Mouse (Mus musculus): ENCODE results near the gene Dnaic1. TPM values are rescaled to one million over a fixed set of nuclear protein-coding genes. Genes with fewer than 3 reads are reported as not detected.

Gene Dnaic1
- polyA plus RNA-seq, 1 experiment from 2014 or later, result 1.8 TPM

DNA sequence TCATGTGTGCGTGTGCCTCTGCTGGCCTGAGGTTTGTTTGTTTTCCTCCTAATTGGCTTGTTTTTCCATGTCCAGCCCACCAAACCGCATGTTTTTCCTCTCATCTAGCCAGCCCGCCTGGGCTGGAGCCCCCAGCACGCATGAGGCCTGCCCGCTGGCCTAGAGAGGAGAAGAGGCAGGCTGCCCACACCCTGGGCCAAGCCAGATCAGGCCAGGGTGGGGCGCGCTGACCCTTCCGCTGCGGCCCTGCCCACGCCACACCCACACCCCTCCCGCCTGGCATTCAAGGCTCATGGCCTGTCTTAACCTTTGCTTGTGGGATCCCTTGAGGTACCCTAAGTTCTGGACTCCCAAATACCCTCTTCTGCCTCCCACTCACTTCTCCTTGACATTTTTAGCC, 97.1 kb downstream of the Dnaic1 start:
- Histone ChIP-seq H3K27me3 (ENCODE audit: control insufficient read depth, insufficient read depth, low read length) (no peaks in the 10 kb centered on the region), H3K36me3 (ENCODE audit: control insufficient read depth, insufficient read depth, low read length) (no peaks in the 10 kb centered on the region), H3K9me3 (ENCODE audit: control insufficient read depth, low read length) (no peaks in the 10 kb centered on the region), H3K27ac (replicated peaks in 1 of 2; ENCODE audit: control insufficient read depth in 1 of 2, insufficient read depth in 1 of 2, low read depth in 2 of 2, low read length in 2 of 2) (no peak overlapping the region), H3K4me2 (ENCODE audit: low read length) (no peak overlapping the region), H3K4me1 (ENCODE audit: control insufficient read depth in 2 of 2, insufficient read depth in 2 of 2, low read length in 2 of 2) (peaks cover 12 to 16% of the 10 kb centered on the region in 2 experiments), H3K4me3 (ENCODE audit: control insufficient read depth in 1 of 2, insufficient read depth in 1 of 2, low read depth in 1 of 2, low read length in 2 of 2) (no peak overlapping the region), H3K9ac (ENCODE audit: low read length) (no peak overlapping the region)
- WGBS, result 82% methylated on average over 11 of the region's 11 CpGs
- ATAC-seq (ENCODE audit: insufficient number of reproducible peaks, insufficient read depth, low FRiP score, low read depth), result no peak

DNA sequence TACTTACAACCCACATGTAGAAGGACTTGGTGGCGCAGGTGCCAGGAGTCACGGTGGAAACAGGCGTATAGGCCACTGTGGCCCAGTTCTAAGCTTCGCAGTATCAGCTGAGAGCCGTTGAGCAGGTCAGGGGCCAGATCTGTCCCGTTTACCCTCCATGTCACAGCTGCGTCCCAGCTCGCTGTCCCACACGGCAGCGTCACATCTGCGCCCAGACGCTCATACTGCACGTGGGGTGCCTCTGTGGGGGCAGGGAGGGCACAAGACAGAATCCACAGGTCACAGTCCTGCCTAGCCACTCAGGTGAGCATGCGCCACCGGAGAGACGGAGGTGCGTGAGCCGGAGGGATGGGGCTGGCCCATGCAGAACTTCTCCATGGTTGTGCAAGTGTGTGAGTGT, 101.3 kb downstream of the Dnaic1 start:
- peaks cover 13% of the 10 kb centered on the region; the same call in 1 of the 2 replicates for H3K27me3 ChIP-seq (ENCODE audit: control insufficient read depth, insufficient read depth, low read length)
- ATAC-seq (ENCODE audit: insufficient number of reproducible peaks, insufficient read depth, low FRiP score, low read depth), result no peak

DNA sequence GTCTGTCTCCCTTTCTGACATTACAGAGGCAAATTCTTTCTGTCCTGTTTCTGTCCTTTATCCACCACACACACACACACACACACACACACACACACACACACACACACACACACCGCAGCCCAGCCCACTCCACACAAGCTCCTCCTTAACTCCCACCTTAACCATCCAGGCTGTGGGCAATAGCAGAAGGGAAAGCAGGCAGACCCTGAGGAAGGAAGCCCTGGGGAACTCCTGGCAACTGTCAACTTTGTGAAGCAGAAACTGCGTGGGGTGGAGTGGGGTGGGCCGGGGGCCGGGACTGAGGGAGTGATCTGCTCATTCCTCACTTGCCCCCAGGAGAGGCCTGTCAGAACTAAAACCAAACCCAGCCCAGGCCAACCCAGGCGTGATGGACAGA, 101.9 kb downstream of the Dnaic1 start:
- H3K4me3 ChIP-seq (ENCODE audit: control insufficient read depth in 1 of 2, insufficient read depth in 1 of 2, low read depth in 1 of 2, low read length in 2 of 2), result no peak overlapping the region
- no peaks in the 10 kb centered on the region for H3K36me3 ChIP-seq (ENCODE audit: control insufficient read depth, insufficient read depth, low read length)
- ATAC-seq (ENCODE audit: insufficient number of reproducible peaks, insufficient read depth, low FRiP score, low read depth), result no peak
- no peak overlapping the region for H3K4me2 ChIP-seq (ENCODE audit: low read length)
- no peak overlapping the region for H3K9ac ChIP-seq (ENCODE audit: low read length)
- 27% methylated on average over 5 of the region's 5 CpGs for WGBS
- H3K9me3 ChIP-seq (ENCODE audit: control insufficient read depth, low read length), result no peaks in the 10 kb centered on the region
- H3K27me3 ChIP-seq (ENCODE audit: control insufficient read depth, insufficient read depth, low read length), result peaks cover 13% of the 10 kb centered on the region; the same call in 1 of the 2 replicates
- H3K4me1 ChIP-seq (ENCODE audit: control insufficient read depth in 2 of 2, insufficient read depth in 2 of 2, low read length in 2 of 2), result peaks cover 15 to 22% of the 10 kb centered on the region in 2 experiments
- no peak overlapping the region for H3K27ac ChIP-seq (replicated peaks in 1 of 2; ENCODE audit: control insufficient read depth in 1 of 2, insufficient read depth in 1 of 2, low read depth in 2 of 2, low read length in 2 of 2)

More for the DNA sequence above, 101.3 kb downstream of the Dnaic1 start:
- H3K27ac ChIP-seq (replicated peaks in 1 of 2; ENCODE audit: control insufficient read depth in 1 of 2, insufficient read depth in 1 of 2, low read depth in 2 of 2, low read length in 2 of 2), result no peak overlapping the region
- H3K9ac ChIP-seq (ENCODE audit: low read length), result no peak overlapping the region
- 87% methylated on average over 18 of the region's 18 CpGs for WGBS
- H3K9me3 ChIP-seq (ENCODE audit: control insufficient read depth, low read length), result no peaks in the 10 kb centered on the region
- no peaks in the 10 kb centered on the region for H3K36me3 ChIP-seq (ENCODE audit: control insufficient read depth, insufficient read depth, low read length)
- H3K4me1 ChIP-seq (ENCODE audit: control insufficient read depth in 2 of 2, insufficient read depth in 2 of 2, low read length in 2 of 2), result peaks cover 10 to 15% of the 10 kb centered on the region in 2 experiments
- no peak overlapping the region for H3K4me3 ChIP-seq (ENCODE audit: control insufficient read depth in 1 of 2, insufficient read depth in 1 of 2, low read depth in 1 of 2, low read length in 2 of 2)
- no peak overlapping the region for H3K4me2 ChIP-seq (ENCODE audit: low read length)

DNA sequence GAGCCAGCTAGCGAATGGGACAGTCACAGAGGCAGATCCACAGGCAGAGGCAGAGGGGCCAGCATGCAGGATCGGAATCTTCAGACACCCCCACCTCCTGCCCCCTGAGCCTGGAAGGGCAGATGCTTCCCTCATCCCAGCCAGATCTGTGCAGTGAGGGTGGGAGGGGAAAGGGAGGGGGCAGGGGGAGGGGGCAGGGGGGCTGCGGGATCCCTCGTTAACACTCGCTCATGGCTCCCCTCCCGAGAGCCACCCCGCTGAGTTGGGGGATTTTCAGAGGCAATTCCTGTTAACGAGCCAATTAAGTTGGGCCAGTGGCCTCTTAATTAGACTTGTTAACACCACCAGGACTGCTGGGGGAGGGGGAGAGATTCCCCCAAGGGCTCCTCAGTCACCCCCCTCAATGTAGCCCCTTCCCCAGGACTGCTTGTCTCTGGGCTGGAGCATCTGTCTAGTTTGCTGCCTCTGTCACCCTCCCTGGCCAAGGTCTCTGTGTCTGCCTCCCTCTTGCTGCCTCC, 102.4 kb downstream of the Dnaic1 start:
- peaks cover 20 to 27% of the 10 kb centered on the region in 2 experiments for H3K4me1 ChIP-seq (ENCODE audit: control insufficient read depth in 2 of 2, insufficient read depth in 2 of 2, low read length in 2 of 2)
- H3K9me3 ChIP-seq (ENCODE audit: control insufficient read depth, low read length), result no peaks in the 10 kb centered on the region
- no peak overlapping the region for H3K27ac ChIP-seq (replicated peaks in 1 of 2; ENCODE audit: control insufficient read depth in 1 of 2, insufficient read depth in 1 of 2, low read depth in 2 of 2, low read length in 2 of 2)
- H3K9ac ChIP-seq (ENCODE audit: low read length), result no peak overlapping the region
- no peak for ATAC-seq (ENCODE audit: insufficient number of reproducible peaks, insufficient read depth, low FRiP score, low read depth)
- no peak overlapping the region for H3K4me2 ChIP-seq (ENCODE audit: low read length)
- peaks cover 13% of the 10 kb centered on the region; the same call in 1 of the 2 replicates for H3K27me3 ChIP-seq (ENCODE audit: control insufficient read depth, insufficient read depth, low read length)
- H3K4me3 ChIP-seq (ENCODE audit: control insufficient read depth in 1 of 2, insufficient read depth in 1 of 2, low read depth in 1 of 2, low read length in 2 of 2), result no peak overlapping the region
- WGBS, result 32% methylated on average over 8 of the region's 8 CpGs
- no peaks in the 10 kb centered on the region for H3K36me3 ChIP-seq (ENCODE audit: control insufficient read depth, insufficient read depth, low read length)

DNA sequence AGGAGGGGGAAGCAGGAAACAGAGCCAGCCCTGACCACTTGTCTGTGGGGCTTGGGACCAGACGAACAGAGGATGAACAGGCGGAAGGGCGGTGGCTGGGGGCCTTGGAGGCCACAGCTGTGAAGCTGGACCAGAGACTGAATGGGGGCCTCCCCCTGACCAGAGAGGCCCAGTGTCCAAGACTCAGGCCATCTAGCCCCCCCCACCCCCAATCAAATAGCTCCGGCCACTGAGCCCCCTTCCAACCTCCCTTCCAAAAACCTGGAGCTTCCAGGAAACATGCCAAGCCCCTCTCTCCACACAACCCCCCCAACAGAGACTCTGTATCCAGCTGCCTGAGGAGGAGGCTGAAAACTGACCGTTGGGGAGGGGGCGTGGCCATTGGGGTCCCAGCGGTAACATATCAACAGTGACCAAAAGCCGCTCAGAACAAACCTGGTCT, 103.0 kb downstream of the Dnaic1 start:
- H3K9ac ChIP-seq (ENCODE audit: low read length), result no peak overlapping the region
- H3K9me3 ChIP-seq (ENCODE audit: control insufficient read depth, low read length), result no peaks in the 10 kb centered on the region
- H3K4me2 ChIP-seq (ENCODE audit: low read length), result no peak overlapping the region
- H3K27me3 ChIP-seq (ENCODE audit: control insufficient read depth, insufficient read depth, low read length), result peaks cover 13% of the 10 kb centered on the region; the same call in 1 of the 2 replicates
- H3K27ac ChIP-seq (replicated peaks in 1 of 2; ENCODE audit: control insufficient read depth in 1 of 2, insufficient read depth in 1 of 2, low read depth in 2 of 2, low read length in 2 of 2), result no peak overlapping the region
- no peak for ATAC-seq (ENCODE audit: insufficient number of reproducible peaks, insufficient read depth, low FRiP score, low read depth)
- no peak overlapping the region for H3K4me3 ChIP-seq (ENCODE audit: control insufficient read depth in 1 of 2, insufficient read depth in 1 of 2, low read depth in 1 of 2, low read length in 2 of 2)
- WGBS, result 34% methylated on average over 8 of the region's 8 CpGs
- no peaks in the 10 kb centered on the region for H3K36me3 ChIP-seq (ENCODE audit: control insufficient read depth, insufficient read depth, low read length)
- H3K4me1 ChIP-seq (ENCODE audit: control insufficient read depth in 2 of 2, insufficient read depth in 2 of 2, low read length in 2 of 2), result peaks cover 25 to 32% of the 10 kb centered on the region in 2 experiments

DNA sequence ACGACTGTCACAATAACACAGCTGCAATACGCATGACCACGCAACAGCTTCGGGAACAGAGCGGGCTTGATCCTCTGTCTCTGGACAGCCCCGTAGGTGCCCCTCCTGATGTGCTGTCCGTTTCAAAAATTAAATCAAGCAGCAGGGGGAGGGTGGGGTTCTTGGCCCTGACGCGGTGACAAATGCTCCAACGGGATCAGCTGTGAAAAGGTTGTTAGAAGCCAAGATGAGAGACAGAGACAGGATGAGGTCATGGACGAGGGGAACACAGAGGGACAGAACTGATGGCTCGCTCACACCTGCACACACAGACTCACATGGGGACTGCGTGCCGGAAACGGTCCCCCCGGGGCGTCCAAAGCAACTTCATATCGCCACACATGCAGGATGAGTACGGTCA, 103.6 kb downstream of the Dnaic1 start:
- no peak overlapping the region for H3K9ac ChIP-seq (ENCODE audit: low read length)
- 62% methylated on average over 19 of the region's 19 CpGs for WGBS
- H3K4me3 ChIP-seq (ENCODE audit: control insufficient read depth in 1 of 2, insufficient read depth in 1 of 2, low read depth in 1 of 2, low read length in 2 of 2), result no peak overlapping the region
- H3K36me3 ChIP-seq (ENCODE audit: control insufficient read depth, insufficient read depth, low read length), result no peaks in the 10 kb centered on the region
- no peak overlapping the region for H3K4me2 ChIP-seq (ENCODE audit: low read length)
- H3K4me1 ChIP-seq (ENCODE audit: control insufficient read depth in 2 of 2, insufficient read depth in 2 of 2, low read length in 2 of 2), result peaks cover 29 to 38% of the 10 kb centered on the region in 2 experiments
- peaks cover 13% of the 10 kb centered on the region; the same call in 1 of the 2 replicates for H3K27me3 ChIP-seq (ENCODE audit: control insufficient read depth, insufficient read depth, low read length)
- no peaks in the 10 kb centered on the region for H3K9me3 ChIP-seq (ENCODE audit: control insufficient read depth, low read length)
- ATAC-seq (ENCODE audit: insufficient number of reproducible peaks, insufficient read depth, low FRiP score, low read depth), result no peak
- no peak overlapping the region for H3K27ac ChIP-seq (replicated peaks in 1 of 2; ENCODE audit: control insufficient read depth in 1 of 2, insufficient read depth in 1 of 2, low read depth in 2 of 2, low read length in 2 of 2)

DNA sequence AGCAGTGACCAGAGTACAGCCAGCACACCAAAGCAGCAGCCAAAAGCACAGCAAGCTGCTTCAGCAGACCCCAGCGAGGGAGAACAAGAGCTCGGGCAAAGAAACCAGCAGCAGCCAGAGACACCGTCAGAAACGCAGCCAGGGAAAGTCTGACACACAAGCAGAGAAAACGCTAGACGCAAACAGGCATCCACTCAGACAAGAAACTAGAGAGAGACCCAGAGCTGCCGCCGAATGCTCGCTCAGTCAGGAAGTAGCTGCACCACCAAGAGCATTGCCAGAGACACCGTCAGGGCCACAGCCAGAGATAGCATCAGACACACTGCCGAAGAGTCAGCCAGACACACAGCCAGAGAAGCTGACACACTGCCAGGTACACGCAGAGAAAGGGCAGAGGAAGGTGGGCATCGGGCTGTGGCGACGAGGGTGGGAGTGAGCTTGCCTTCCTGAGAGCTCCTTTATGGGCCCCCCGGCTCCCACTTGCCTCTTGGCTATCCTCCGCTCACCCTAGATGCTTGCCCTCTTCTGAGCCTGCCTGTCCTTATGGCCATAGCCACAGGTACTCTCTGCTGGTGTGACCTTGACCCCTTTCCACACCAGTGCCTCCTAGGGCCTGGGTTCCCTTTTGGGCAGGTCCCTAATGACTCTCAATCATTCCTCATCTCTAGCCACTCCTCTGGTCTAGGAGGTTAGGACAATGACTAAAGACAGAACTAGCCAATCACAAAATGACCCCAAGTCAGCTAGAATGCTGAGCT, 106.9 kb downstream of the Dnaic1 start:
- Histone ChIP-seq H3K9me3 (ENCODE audit: control insufficient read depth, low read length) (no peaks in the 10 kb centered on the region), H3K4me3 (ENCODE audit: control insufficient read depth in 1 of 2, insufficient read depth in 1 of 2, low read depth in 1 of 2, low read length in 2 of 2) (no peak overlapping the region), H3K9ac (ENCODE audit: low read length) (peak overlapping the region; percentile 47), H3K27ac (replicated peaks in 1 of 2; ENCODE audit: control insufficient read depth in 1 of 2, insufficient read depth in 1 of 2, low read depth in 2 of 2, low read length in 2 of 2) (peak overlapping the region in 1 of 2 experiments; percentile 34; a peak in 3 of 4 replicates), H3K36me3 (ENCODE audit: control insufficient read depth, insufficient read depth, low read length) (no peaks in the 10 kb centered on the region), H3K4me2 (ENCODE audit: low read length) (peak overlapping the region; percentile 7; the same call in 1 of the 2 replicates), H3K4me1 (ENCODE audit: control insufficient read depth in 2 of 2, insufficient read depth in 2 of 2, low read length in 2 of 2) (peaks cover 43 to 61% of the 10 kb centered on the region in 2 experiments), H3K27me3 (ENCODE audit: control insufficient read depth, insufficient read depth, low read length) (peaks cover 13% of the 10 kb centered on the region)
- no peak for ATAC-seq (ENCODE audit: insufficient number of reproducible peaks, insufficient read depth, low FRiP score, low read depth)
- 37% methylated on average over 17 of the region's 17 CpGs for WGBS

Measured in heart, embryonic 14.5 days (tissue).